Comparison of ENCODE assay signal across 7 mouse cellular contexts in genomic region chr11:120510375-120511030, GRCm38 (mm10). TPM values are rescaled to one million over a fixed set of nuclear protein-coding genes. Genes with fewer than 3 reads are reported as not detected.
DNase-seq lines count a peak whose midpoint lies in the region; ATAC-seq and TF ChIP-seq lines count a peak whose summit lies in the region.

No protein-coding gene starts in this region.

- 8% methylated on average over 16 of the region's 16 CpGs for WGBS in heart, postnatal 0 days
- WGBS in macrophage (ENCODE audit: missing documents) = 3% methylated on average over 16 of the region's 16 CpGs
- WGBS in stomach, postnatal 0 days = 6% methylated on average over 16 of the region's 16 CpGs

- TF ChIP-seq POLR2A in CH12.LX (IDR thresholded peaks at IDR 0.05; ENCODE audit: low read depth, low read length) = peak; percentile 56

- H3K27me3 ChIP-seq in CH12.LX (replicated peaks) = peaks cover 2% of the 10 kb centered on the region
- H3K27me3 ChIP-seq in heart, postnatal 0 days (ENCODE audit: control insufficient read depth, insufficient read depth, low read length) = no peaks in the 10 kb centered on the region
- H3K27me3 ChIP-seq in stomach, postnatal 0 days (ENCODE audit: control insufficient read depth, insufficient read depth, low read length) = no peaks in the 10 kb centered on the region

- H3K79me2 ChIP-seq in CH12.LX (replicated peaks; ENCODE audit: control insufficient read depth, extremely low read depth, insufficient read depth, poor library complexity, severe bottlenecking) (no peaks in the 10 kb centered on the region), macrophage (ENCODE audit: inconsistent target) (no peaks in the 10 kb centered on the region)

- H3K27ac ChIP-seq in CH12.LX (ENCODE audit: insufficient read depth, low read depth) (no peak overlapping the region), macrophage (peak overlapping the region; percentile 40)
- peak overlapping the region; percentile 61 for H3K27ac ChIP-seq in heart, postnatal 0 days (ENCODE audit: low read depth)
- peak overlapping the region; percentile 86 for H3K27ac ChIP-seq in stomach, postnatal 0 days (replicated peaks)

- TF ChIP-seq CTCF in CH12.LX (conservative IDR thresholded peaks at IDR 0.05 in 1 of 2, IDR thresholded peaks at IDR 0.05 in 1 of 2; ENCODE audit: low read depth in 2 of 2, low read length in 2 of 2) = no peak
- no peak for TF ChIP-seq CTCF in heart, postnatal 0 days (IDR thresholded peaks at IDR 0.05; ENCODE audit: low read depth)
- no peak for TF ChIP-seq CTCF in stomach, postnatal 0 days (IDR thresholded peaks at IDR 0.05; ENCODE audit: low read depth)

- peak; percentile 38; the same call in 1 of the 2 replicates for TF ChIP-seq EP300 in CH12.LX (IDR thresholded peaks at IDR 0.05; ENCODE audit: low read length)
- no peak for TF ChIP-seq EP300 in heart, postnatal 0 days (IDR thresholded peaks at IDR 0.05; ENCODE audit: low read depth)
- no peak for TF ChIP-seq EP300 in stomach, postnatal 0 days (optimal IDR thresholded peaks at IDR 0.05)

- H3K4me2 ChIP-seq in CH12.LX (ENCODE audit: insufficient read depth, low read depth, poor library complexity, severe bottlenecking) = peak overlapping the region; percentile 78
- peak overlapping the region; percentile 57 for H3K4me2 ChIP-seq in heart, postnatal 0 days (ENCODE audit: low read depth, low read length)
- peak overlapping the region; percentile 49 for H3K4me2 ChIP-seq in stomach, postnatal 0 days (replicated peaks; ENCODE audit: low read depth)

- ATAC-seq in heart, postnatal 0 days (ENCODE audit: insufficient read depth, low read depth) = no peak
- ATAC-seq in stomach, postnatal 0 days (ENCODE audit: low FRiP score, low TSS enrichment) = no peak

- peaks cover 5 to 17% of the 10 kb centered on the region in 2 experiments for H3K4me1 ChIP-seq in CH12.LX (ENCODE audit: control insufficient read depth in 1 of 2, insufficient read depth in 2 of 2)
- peaks cover 9% of the 10 kb centered on the region; the same call in 1 of the 2 replicates for H3K4me1 ChIP-seq in heart, postnatal 0 days (ENCODE audit: control insufficient read depth, insufficient read depth)
- H3K4me1 ChIP-seq in stomach, postnatal 0 days (replicated peaks; ENCODE audit: control insufficient read depth, insufficient read depth) = 0 out of 2 replicates have a peak, but pooled peaks cover 5% of the 10 kb centered on the region

- H3K36me3 ChIP-seq in CH12.LX (replicated peaks in 1 of 2; ENCODE audit: control insufficient read depth in 1 of 2, insufficient read depth in 1 of 2, low read length in 1 of 2) (no peaks in the 10 kb centered on the region), macrophage (ENCODE audit: inconsistent target) (no peaks in the 10 kb centered on the region)
- no peaks in the 10 kb centered on the region for H3K36me3 ChIP-seq in heart, postnatal 0 days (replicated peaks; ENCODE audit: control insufficient read depth, insufficient read depth, low read length)
- H3K36me3 ChIP-seq in stomach, postnatal 0 days (ENCODE audit: control insufficient read depth, insufficient read depth, low read length) = no peaks in the 10 kb centered on the region

- peak; percentile 61 for DNase-seq in CH12.LX (ENCODE audit: extremely low read depth)
- DNase-seq in Muller cell, postnatal 12 days (ENCODE audit: inconsistent ontology term) = peak; percentile 19
- peak; percentile 28 for DNase-seq in heart, postnatal 0 days (ENCODE audit: low spot score)
- peak; percentile 50 for DNase-seq in stomach, postnatal 0 days (ENCODE audit: low spot score)
- DNase-seq in frontal cortex, postnatal 25 days (ENCODE audit: low spot score in 2 of 2) = no peak
- DNase-seq in c-Kit-positive CD71-positive TER-119-positive erythroid progenitor cells, embryonic 14.5 days (ENCODE audit: low spot score) = no peak

- peak overlapping the region; percentile 59 for H3K9ac ChIP-seq in CH12.LX (ENCODE audit: insufficient read depth, low read depth)
- peak overlapping the region; percentile 50 for H3K9ac ChIP-seq in heart, postnatal 0 days (replicated peaks; ENCODE audit: low read depth, low read length)
- peak overlapping the region; percentile 38 for H3K9ac ChIP-seq in stomach, postnatal 0 days (ENCODE audit: low read length)

- peak overlapping the region; percentile 7 to 30 (median 25) for H3K4me3 ChIP-seq in CH12.LX (replicated peaks in 1 of 3; ENCODE audit: low read depth in 2 of 3, low read length in 2 of 3, poor library complexity in 1 of 3)
- peak overlapping the region; percentile 34 for H3K4me3 ChIP-seq in heart, postnatal 0 days (ENCODE audit: low read depth, low read length)
- H3K4me3 ChIP-seq in macrophage (ENCODE audit: inconsistent target) = peak overlapping the region; percentile 24; the same call in 1 of the 2 replicates
- H3K4me3 ChIP-seq in stomach, postnatal 0 days (ENCODE audit: low read depth, low read length) = peak overlapping the region; percentile 8

- no peak for TF ChIP-seq RAD21 in CH12.LX (IDR thresholded peaks at IDR 0.05; ENCODE audit: low read depth, low read length)

- peaks cover 3% of the 10 kb centered on the region for H3K9me3 ChIP-seq in CH12.LX (replicated peaks; ENCODE audit: low read length)
- H3K9me3 ChIP-seq in heart, postnatal 0 days (replicated peaks; ENCODE audit: control insufficient read depth, low read length) = no peaks in the 10 kb centered on the region
- H3K9me3 ChIP-seq in stomach, postnatal 0 days (ENCODE audit: control insufficient read depth, low read length) = no peaks in the 10 kb centered on the region

- dilution Hi-C loops in CH12.LX (cut with MboI; ENCODE audit: extremely low pct_ligation_motif_present, extremely low pct_unique_long_range_greater_than_20kb, low sequenced_read_pairs) = no loop called here

- in situ Hi-C loops in CH12.LX (cut with MboI; ENCODE audit: low pct_ligation_motif_present, low pct_unique_long_range_greater_than_20kb, low sequenced_read_pairs) = no loop called here

RNA-seq across cellular contexts. Expression of gene Slc25a10, which starts 18.9 kb away (rescaled TPM):
- total RNA-seq in CH12.LX (2012; rRNA removed) (32.9 and 48.5 TPM in 2 replicates), CH12.LX (2014; rRNA removed) (29.5 and 34.6 TPM in 2 replicates)
- polyA plus RNA-seq in CH12.LX (2012; ENCODE audit: insufficient read length, low read depth) (43.4 and 45.9 TPM in 2 replicates), macrophage (2018) (29.6 to 61.7 TPM (median 44.6 TPM) in 3 replicates)
- total RNA-seq in heart, postnatal 0 days (2014; rRNA removed; ENCODE audit: low replicate concordance) = 66.8 and 74.3 TPM in 2 replicates
- 30.3 and 33.8 TPM in 2 replicates for polyA plus RNA-seq in heart, postnatal 0 days (2015; fragmentation: Nextera tagmentation; extraction: Ambion mirVana)
- 100 to 1,000 TPM in 12 of 26 experiments, 10 to 100 TPM in 14; 25.0 to 305 (median 89.7) TPM for total RNA-seq in macrophage (2018; cell fraction: chromatin; rRNA removed)
- 100 to 1,000 TPM in 12 of 26 experiments, 10 to 100 TPM in 14; 40.6 to 213 (median 80.2) TPM for total RNA-seq in macrophage (2018; cell fraction: cytosol; rRNA removed)
- 100 to 1,000 TPM in 7 of 26 experiments, 10 to 100 TPM in 19; 21.3 to 159 (median 69.5) TPM for total RNA-seq in macrophage (2018; cell fraction: nucleus; rRNA removed)
- 86.1 and 94.0 TPM in 2 replicates for polyA plus RNA-seq in stomach, postnatal 0 days (2015; fragmentation: Nextera tagmentation; extraction: Ambion mirVana)

RNA-seq across cellular contexts. Expression of gene Gcgr, which starts 20.0 kb away (rescaled TPM):
- total RNA-seq in CH12.LX (2012; rRNA removed) = 0.13 TPM in 1 of 2 replicates, not detected in the other
- 0.09 and 0.16 TPM in 2 replicates for total RNA-seq in CH12.LX (2014; rRNA removed)
- polyA plus RNA-seq in CH12.LX (2012; ENCODE audit: insufficient read length, low read depth) = 0.20 TPM in 1 of 2 replicates, not detected in the other
- total RNA-seq in heart, postnatal 0 days (2014; rRNA removed; ENCODE audit: low replicate concordance) = 0.23 and 1.9 TPM in 2 replicates
- polyA plus RNA-seq in heart, postnatal 0 days (2015; fragmentation: Nextera tagmentation; extraction: Ambion mirVana) = 0.81 and 1.3 TPM in 2 replicates
- under 1 TPM in 1 of 26 experiments, not detected in 25; 0.38 TPM for total RNA-seq in macrophage (2018; cell fraction: chromatin; rRNA removed)
- under 1 TPM in 1 of 26 experiments, not detected in 25; 0.09 TPM for total RNA-seq in macrophage (2018; cell fraction: cytosol; rRNA removed)
- not detected for total RNA-seq in macrophage (2018; cell fraction: nucleus; rRNA removed)
- 0.09 TPM in 1 of 3 replicates, not detected in the others for polyA plus RNA-seq in macrophage (2018)
- 3.5 and 5.8 TPM in 2 replicates for polyA plus RNA-seq in stomach, postnatal 0 days (2015; fragmentation: Nextera tagmentation; extraction: Ambion mirVana)

RNA-seq across cellular contexts. Expression of gene Mrpl12, which starts 26.1 kb away (rescaled TPM):
- total RNA-seq in CH12.LX (2012; rRNA removed) (267 and 336 TPM in 2 replicates), CH12.LX (2014; rRNA removed) (47.5 and 60.3 TPM in 2 replicates)
- polyA plus RNA-seq in CH12.LX (2012; ENCODE audit: insufficient read length, low read depth) (341 and 363 TPM in 2 replicates), macrophage (2018) (28.2 to 81.1 TPM (median 37.6 TPM) in 3 replicates)
- 119 and 161 TPM in 2 replicates for total RNA-seq in heart, postnatal 0 days (2014; rRNA removed; ENCODE audit: low replicate concordance)
- 308 and 315 TPM in 2 replicates for polyA plus RNA-seq in heart, postnatal 0 days (2015; fragmentation: Nextera tagmentation; extraction: Ambion mirVana)
- total RNA-seq in macrophage (2018; cell fraction: chromatin; rRNA removed) = 10 to 100 TPM in 13 of 26 experiments, 1 to 10 TPM in 13; 1.7 to 22.3 (median 10.5) TPM
- total RNA-seq in macrophage (2018; cell fraction: cytosol; rRNA removed) = 10 to 100 TPM; 28.7 to 57.8 (median 43.9) TPM
- 10 to 100 TPM in 19 of 26 experiments, 1 to 10 TPM in 7; 5.3 to 29.6 (median 13.6) TPM for total RNA-seq in macrophage (2018; cell fraction: nucleus; rRNA removed)
- 133 and 134 TPM in 2 replicates for polyA plus RNA-seq in stomach, postnatal 0 days (2015; fragmentation: Nextera tagmentation; extraction: Ambion mirVana)

RNA-seq across cellular contexts. Expression of gene Mcrip1, which starts 39.0 kb away (rescaled TPM):
- 25.8 and 39.6 TPM in 2 replicates for total RNA-seq in CH12.LX (2012; rRNA removed)
- total RNA-seq in CH12.LX (2014; rRNA removed) = 37.6 and 46.2 TPM in 2 replicates
- polyA plus RNA-seq in CH12.LX (2012; ENCODE audit: insufficient read length, low read depth) = 60.2 and 66.5 TPM in 2 replicates
- 66.9 and 93.5 TPM in 2 replicates for total RNA-seq in heart, postnatal 0 days (2014; rRNA removed; ENCODE audit: low replicate concordance)
- polyA plus RNA-seq in heart, postnatal 0 days (2015; fragmentation: Nextera tagmentation; extraction: Ambion mirVana) = 136 and 138 TPM in 2 replicates
- total RNA-seq in macrophage (2018; cell fraction: chromatin; rRNA removed) = 10 to 100 TPM in 25 of 26 experiments, 1 to 10 TPM in 1; 7.3 to 29.2 (median 19.9) TPM
- 10 to 100 TPM; 42.4 to 81.4 (median 58.1) TPM for total RNA-seq in macrophage (2018; cell fraction: cytosol; rRNA removed)
- 10 to 100 TPM; 22.8 to 50.9 (median 31.9) TPM for total RNA-seq in macrophage (2018; cell fraction: nucleus; rRNA removed)
- 36.9 to 60.9 TPM (median 57.7 TPM) in 3 replicates for polyA plus RNA-seq in macrophage (2018)
- polyA plus RNA-seq in stomach, postnatal 0 days (2015; fragmentation: Nextera tagmentation; extraction: Ambion mirVana) = 113 and 115 TPM in 2 replicates

RNA-seq across cellular contexts. Expression of gene Ppp1r27, which starts 40.4 kb away (rescaled TPM):
- total RNA-seq in CH12.LX (2012; rRNA removed) (not detected in 2 replicates), CH12.LX (2014; rRNA removed) (not detected in 2 replicates)
- polyA plus RNA-seq in CH12.LX (2012; ENCODE audit: insufficient read length, low read depth) (not detected in 2 replicates), macrophage (2018) (not detected in 3 replicates)
- not detected in 2 replicates for total RNA-seq in heart, postnatal 0 days (2014; rRNA removed; ENCODE audit: low replicate concordance)
- polyA plus RNA-seq in heart, postnatal 0 days (2015; fragmentation: Nextera tagmentation; extraction: Ambion mirVana) = 0.20 TPM in 1 of 2 replicates, not detected in the other
- not detected for total RNA-seq in macrophage (2018; cell fraction: chromatin; rRNA removed)
- total RNA-seq in macrophage (2018; cell fraction: cytosol; rRNA removed) = under 1 TPM in 1 of 26 experiments, not detected in 25; 0.33 TPM
- total RNA-seq in macrophage (2018; cell fraction: nucleus; rRNA removed) = not detected
- not detected in 2 replicates for polyA plus RNA-seq in stomach, postnatal 0 days (2015; fragmentation: Nextera tagmentation; extraction: Ambion mirVana)

Comparison
In these comparisons a context has a peak if more than half of its experiments do, and no peak if none do; other contexts are left out.
1. DNase-seq: peak in CH12.LX (single experiment), Muller cell, postnatal 12 days (single experiment), heart, postnatal 0 days (single experiment) and stomach, postnatal 0 days (single experiment); none in frontal cortex, postnatal 25 days (0 of 2) and c-Kit-positive CD71-positive TER-119-positive erythroid progenitor cells, embryonic 14.5 days (single experiment).
2. Peak in every context shown above with its lines, with median percentiles within 50 percentile points of each other: H3K4me2 ChIP-seq, H3K4me3 ChIP-seq and H3K9ac ChIP-seq.